Mouse (Mus musculus) kidney, postnatal 0 days (tissue): ENCODE measurements around the gene Pacrg. TPM values are rescaled to one million over a fixed set of nuclear protein-coding genes. Genes with fewer than 3 reads are reported as not detected.

Source experiments
- ATAC-seq: fragments of 200-750 bp; cut with Nextera tagmentation; replicated peaks from 2 replicates; pipeline ENCODE4 v1.8.0; 2017; ENCODE audit warnings: low read depth, moderate number of reproducible peaks, moderate TSS enrichment, moderate library complexity; ENCODE audit not compliant: low FRiP score
- DNase-seq: peaks from one replicate; pipeline ENCODE4 v3.0.0-alpha.2; 2016; ENCODE audit warnings: low spot score
- H3K27ac ChIP-seq: fragments of 300-500 bp; sonication (generic); 2 replicates; pipeline ENCODE4 v1.5.1; 2014; ENCODE audit warnings: mild to moderate bottlenecking
- H3K27me3 ChIP-seq: fragments of 300-500 bp; sonication (generic); 2 replicates; pipeline ENCODE4 v1.6.1; 2014; ENCODE audit warnings: low read length, mixed read lengths; ENCODE audit not compliant: insufficient read depth
- H3K36me3 ChIP-seq: fragments of 300-500 bp; sonication (generic); 2 replicates; pipeline ENCODE4 v1.6.1; 2014; ENCODE audit warnings: low read length, mixed read lengths; ENCODE audit not compliant: insufficient read depth
- H3K4me1 ChIP-seq: fragments of 300-500 bp; sonication (generic); replicated peaks from 2 replicates; pipeline ENCODE4 v1.6.1; 2014; ENCODE audit warnings: antibody characterized with exemption, low read length, mixed read lengths; ENCODE audit not compliant: insufficient read depth
- H3K4me2 ChIP-seq: fragments of 300-500 bp; sonication (generic); 2 replicates; pipeline ENCODE4 v1.6.1; 2014; ENCODE audit warnings: mild to moderate bottlenecking, low read length, moderate library complexity, mixed read lengths
- H3K4me3 ChIP-seq: fragments of 300-500 bp; sonication (generic); replicated peaks from 2 replicates; pipeline ENCODE4 v1.5.1; 2014; ENCODE audit warnings: low read depth, low read length
- H3K9ac ChIP-seq: fragments of 300-500 bp; sonication (generic); 2 replicates; pipeline ENCODE4 v1.6.1; 2014; ENCODE audit warnings: low read depth, low read length
- H3K9me3 ChIP-seq: fragments of 300-500 bp; sonication (generic); replicated peaks from 2 replicates; pipeline ENCODE4 v1.6.1; 2016; ENCODE audit warnings: low read length, inconsistent platforms, mixed read lengths
- CTCF ChIP-seq: IDR thresholded peaks from 2 replicates; pipeline ENCODE4 v1.5.1; 2016; ENCODE audit warnings: antibody characterized with exemption, low read depth, mild to moderate bottlenecking, moderate library complexity
- WGBS: fragments of 180-500 bp; shearing (Covaris S2); extraction: QIAGEN DNeasy Blood & Tissue Kit; methylation state at CpG from one replicate; pipeline ENCODE4 v1.1.7; 2014; 5-methylcytosine and 5-hydroxymethylcytosine counted together
- polyA plus RNA-seq: library from polyadenylated mRNA; unstranded; fragments of >200 nt; fragmentation: Nextera tagmentation; extraction: Ambion mirVana; gene quantifications from 2 replicates; pipeline ENCODE4 v1.2.1, GENCODE M21; 2015

Gene Pacrg
- polyA plus RNA-seq, 1 experiment from 2014 or later: 3.1 TPM

GRCm38 (mm10) chr17:10429406-10429805, 410.7 kb downstream of the Pacrg start:
- Histone ChIP-seq H3K4me3 (no peak overlapping the region), H3K4me2 (no peak overlapping the region), H3K9me3 (no peaks in the 10 kb centered on the region), H3K27ac (no peak overlapping the region), H3K36me3 (no peaks in the 10 kb centered on the region), H3K4me1 (0 out of 2 replicates have a peak, but pooled peaks cover 5% of the 10 kb centered on the region), H3K27me3 (no peaks in the 10 kb centered on the region), H3K9ac (no peak overlapping the region)
- ATAC-seq (no peak), DNase-seq (no peak)
- TF ChIP-seq CTCF: no peak
- WGBS: 82% methylated on average over 11 of the region's 11 CpGs

GRCm38 (mm10) chr17:10425311-10425710, 414.8 kb downstream of the Pacrg start:
- Histone ChIP-seq H3K4me2 (no peak overlapping the region), H3K9ac (no peak overlapping the region), H3K4me1 (no peaks in the 10 kb centered on the region), H3K4me3 (no peak overlapping the region), H3K27me3 (no peaks in the 10 kb centered on the region), H3K9me3 (no peaks in the 10 kb centered on the region), H3K27ac (no peak overlapping the region), H3K36me3 (no peaks in the 10 kb centered on the region)
- no peak for TF ChIP-seq CTCF
- ATAC-seq (no peak), DNase-seq (no peak)
- 68% methylated on average over 5 of the region's 5 CpGs for WGBS

GRCm38 (mm10) chr17:10417558-10418253, 422.4 kb downstream of the Pacrg start:
- no peaks in the 10 kb centered on the region for H3K36me3 ChIP-seq
- DNase-seq: no peak
- no peaks in the 10 kb centered on the region for H3K4me1 ChIP-seq
- H3K4me2 ChIP-seq: no peak overlapping the region
- 65% methylated on average over 7 of the region's 7 CpGs for WGBS
- TF ChIP-seq CTCF: no peak
- no peak overlapping the region for H3K27ac ChIP-seq
- H3K9ac ChIP-seq: no peak overlapping the region
- ATAC-seq: no peak
- no peaks in the 10 kb centered on the region for H3K9me3 ChIP-seq
- no peaks in the 10 kb centered on the region for H3K27me3 ChIP-seq
- no peak overlapping the region for H3K4me3 ChIP-seq

GRCm38 (mm10) chr17:10416995-10417394, 423.1 kb downstream of the Pacrg start:
- TF ChIP-seq CTCF: no peak
- no peaks in the 10 kb centered on the region for H3K9me3 ChIP-seq
- H3K27ac ChIP-seq: no peak overlapping the region
- no peaks in the 10 kb centered on the region for H3K27me3 ChIP-seq
- ATAC-seq: no peak
- DNase-seq: peak; percentile 57
- no peak overlapping the region for H3K4me3 ChIP-seq
- H3K4me2 ChIP-seq: no peak overlapping the region
- H3K9ac ChIP-seq: no peak overlapping the region
- no peaks in the 10 kb centered on the region for H3K36me3 ChIP-seq
- WGBS: 23% methylated on average over 4 of the region's 4 CpGs
- no peaks in the 10 kb centered on the region for H3K4me1 ChIP-seq

- H3K9me3 ChIP-seq: no peaks in the 10 kb centered on the region
- H3K27me3 ChIP-seq: no peaks in the 10 kb centered on the region
- no peak overlapping the region for H3K4me2 ChIP-seq
- no peaks in the 10 kb centered on the region for H3K4me1 ChIP-seq
- no peaks in the 10 kb centered on the region for H3K36me3 ChIP-seq
- H3K9ac ChIP-seq: no peak overlapping the region
- no peak for TF ChIP-seq CTCF
- ATAC-seq (no peak), DNase-seq (no peak)
- no peak overlapping the region for H3K27ac ChIP-seq
- no peak overlapping the region for H3K4me3 ChIP-seq
- WGBS: 95% methylated on average over 4 of the region's 4 CpGs
These were observed 424.0 kb downstream of the Pacrg start for GRCm38 (mm10) chr17:10416101-10416500.

- Histone ChIP-seq H3K4me2 (no peak overlapping the region), H3K27me3 (no peaks in the 10 kb centered on the region), H3K9ac (no peak overlapping the region), H3K9me3 (no peaks in the 10 kb centered on the region), H3K4me3 (no peak overlapping the region), H3K27ac (no peak overlapping the region), H3K36me3 (no peaks in the 10 kb centered on the region), H3K4me1 (no peaks in the 10 kb centered on the region)
- no peak for DNase-seq
- no peak for TF ChIP-seq CTCF
- WGBS: 82% methylated on average over 4 of the region's 4 CpGs
- ATAC-seq: no peak
These were observed 425.7 kb downstream of the Pacrg start for GRCm38 (mm10) chr17:10414383-10414782.

GRCm38 (mm10) chr17:10413870-10414269, 426.2 kb downstream of the Pacrg start:
- Histone ChIP-seq H3K4me3 (no peak overlapping the region), H3K4me1 (no peaks in the 10 kb centered on the region), H3K27me3 (no peaks in the 10 kb centered on the region), H3K9ac (no peak overlapping the region), H3K9me3 (no peaks in the 10 kb centered on the region), H3K36me3 (no peaks in the 10 kb centered on the region), H3K4me2 (no peak overlapping the region), H3K27ac (no peak overlapping the region)
- no peak for ATAC-seq
- no peak for TF ChIP-seq CTCF
- 89% methylated on average over 9 of the region's 9 CpGs for WGBS
- no peak for DNase-seq
